ENCODE assay signal across 20 mouse cellular contexts in the genomic region with DNA sequence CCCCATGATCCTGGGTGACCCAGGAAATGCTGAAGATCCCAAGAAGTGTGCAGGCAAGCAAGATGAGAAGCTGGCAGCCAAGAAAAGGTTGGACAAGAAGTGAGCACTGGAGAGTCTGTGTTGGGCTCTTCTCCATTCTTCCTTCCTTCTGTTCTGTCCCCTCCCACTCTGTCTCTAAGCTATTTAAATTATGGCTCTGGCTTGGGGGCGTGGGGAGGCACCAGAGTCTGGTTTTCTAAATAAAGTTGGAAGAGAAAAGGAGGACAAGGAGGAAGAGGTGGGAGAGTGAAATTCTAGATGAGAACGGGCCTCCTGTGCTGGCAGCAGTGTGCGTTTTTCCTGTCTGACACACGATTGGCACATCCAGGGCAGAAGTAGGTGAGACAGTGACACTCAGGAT.
DNase-seq lines count a peak whose midpoint lies in the region; TF ChIP-seq lines count a peak whose summit lies in the region.
"Had no signal": no experiment of that assay in that cellular context is flagged by ENCODE, and none has a peak within 500 bp of the region (broad histone marks: within the 10 kb centered on the region; RNA-seq: fewer than 3 reads in every experiment).

No protein-coding gene starts in this region.

- no peak overlapping the region for H3K4me3 ChIP-seq in cortical plate, adult 2 months (ENCODE audit: insufficient read depth, low read length)
- H3K4me3 ChIP-seq: forebrain, embryonic 13.5 days; kidney, embryonic 15.5 days; limb, embryonic 12.5 days; liver, embryonic 12.5 days; neural tube, embryonic 12.5 days had no signal

- H3K27ac ChIP-seq in cortical plate, adult 2 months (ENCODE audit: insufficient read depth, low read length) = peak overlapping the region; percentile 6; the same call in 1 of the 2 replicates
- H3K27ac ChIP-seq: forebrain, embryonic 13.5 days; hindbrain, postnatal 0 days; kidney, embryonic 15.5 days; limb, embryonic 12.5 days; liver, embryonic 12.5 days; neural tube, embryonic 12.5 days had no signal

- no peak for TF ChIP-seq POLR2A in cortical plate, adult 2 months (IDR thresholded peaks at IDR 0.05; ENCODE audit: extremely low read depth, insufficient read depth, low read length)

- TF ChIP-seq CTCF in cortical plate, adult 2 months (IDR thresholded peaks at IDR 0.05; ENCODE audit: extremely low read depth, insufficient read depth, low read length) = no peak

- DNase-seq in layer of hippocampus, adult 11-12 months (ENCODE audit: low spot score) = peak; percentile 8
- no peak for DNase-seq in layer of hippocampus, postnatal 14 days (ENCODE audit: low spot score in 2 of 2)
- peak; percentile 47 to 54 for DNase-seq in left cerebral cortex, postnatal 14 days (ENCODE audit: low spot score in 2 of 2)
- DNase-seq in right cerebral cortex, postnatal 36 days (ENCODE audit: low spot score in 2 of 2) = peak; percentile 15 to 69
- DNase-seq in spleen, adult 12 weeks (ENCODE audit: low spot score) = no peak
- DNase-seq in neural tube, embryonic 10.5 days (ENCODE audit: extremely low spot score, low spot score) = no peak
- DNase-seq: adrenal gland, postnatal 14 days; cerebellum, adult 18-20 months; cerebellum, postnatal 25 days; gastrocnemius, postnatal 36 days; lung, embryonic 14.5 days; lung, postnatal 4 days; thymus, postnatal 25 days had no signal

- peaks cover 4% of the 10 kb centered on the region for H3K4me1 ChIP-seq in cortical plate, adult 2 months (ENCODE audit: control insufficient read depth, insufficient read depth, low read length)
- H3K4me1 ChIP-seq: forebrain, embryonic 13.5 days; kidney, embryonic 15.5 days; liver, embryonic 12.5 days; neural tube, embryonic 12.5 days had no signal

- intact Hi-C loops in left cerebral cortex, postnatal 14 days (cut with DNase I) = no loop called here

Comparison
In these comparisons a context has a peak if more than half of its experiments do, and no peak if none do; other contexts are left out.
1. DNase-seq: peak in layer of hippocampus, adult 11-12 months (single experiment), left cerebral cortex, postnatal 14 days (2 of 2) and right cerebral cortex, postnatal 36 days (2 of 2); none in layer of hippocampus, postnatal 14 days (0 of 2), spleen, adult 12 weeks (single experiment) and neural tube, embryonic 10.5 days (single experiment).